Comparison of ENCODE assay signal across 11 mouse cellular contexts in the genomic region with DNA sequence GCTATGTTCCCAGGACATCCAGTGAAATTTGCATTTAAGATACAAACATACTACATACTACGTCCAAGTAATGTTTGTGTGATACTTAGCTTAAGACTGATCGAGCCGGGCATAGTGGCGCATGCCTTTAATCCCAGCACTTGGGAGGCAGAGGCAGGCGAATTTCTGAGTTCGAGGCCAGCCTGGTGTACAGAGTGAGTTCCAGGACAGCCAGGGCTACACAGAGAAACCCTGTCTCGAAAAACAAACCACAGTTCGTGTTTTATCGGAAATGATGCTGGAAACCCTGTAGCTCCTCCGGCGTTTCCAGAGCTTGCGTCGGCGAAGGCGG. TPM values are rescaled to one million over a fixed set of nuclear protein-coding genes. Genes with fewer than 3 reads are reported as not detected.
DNase-seq lines count a peak whose midpoint lies in the region; ATAC-seq and TF ChIP-seq lines count a peak whose summit lies in the region.
"Not testable (repeated sequence)": the region's sequence is repeated elsewhere in the genome, so short reads cannot be mapped to it uniquely, and the experiment has no call there.
"Had no signal": no experiment of that assay in that cellular context is flagged by ENCODE, and none has a peak within 500 bp of the region (broad histone marks: within the 10 kb centered on the region; RNA-seq: fewer than 3 reads in every experiment).

No protein-coding gene starts in this region.

- DNase-seq in MEL (ENCODE audit: low read depth, low spot score); hindbrain, postnatal 0 days (ENCODE audit: low spot score); limb, embryonic 11.5 days (ENCODE audit: low spot score); lung, adult 2 months: not testable (repeated sequence)

- ATAC-seq in heart, embryonic 12.5 days (ENCODE audit: insufficient number of reproducible peaks, low FRiP score); limb, embryonic 11.5 days (ENCODE audit: insufficient number of reproducible peaks, low FRiP score, low TSS enrichment, low read depth); midbrain, embryonic 16.5 days; stomach, embryonic 15.5 days (ENCODE audit: insufficient read depth, low FRiP score, low read depth): not testable (repeated sequence)
- peak; percentile 38 for ATAC-seq in hindbrain, postnatal 0 days

- peak overlapping the region; percentile 90 for H3K4me2 ChIP-seq in heart, embryonic 12.5 days
- H3K4me2 ChIP-seq in hindbrain, postnatal 0 days (ENCODE audit: low read depth, low read length), result peak overlapping the region; percentile 67
- H3K4me2 ChIP-seq in limb, embryonic 11.5 days (ENCODE audit: low read depth, severe bottlenecking), result peak overlapping the region; percentile 56
- H3K4me2 ChIP-seq in midbrain, embryonic 16.5 days (ENCODE audit: low read length), result peak overlapping the region; percentile 85
- peak overlapping the region; percentile 67 for H3K4me2 ChIP-seq in stomach, embryonic 15.5 days

- WGBS in heart, embryonic 12.5 days, result 11% methylated on average over 15 of the region's 15 CpGs
- WGBS in hindbrain, postnatal 0 days, result 12% methylated on average over 15 of the region's 15 CpGs
- 10% methylated on average over 15 of the region's 15 CpGs for WGBS in limb, embryonic 11.5 days
- 7% methylated on average over 15 of the region's 15 CpGs for WGBS in lung, adult 2 months
- 13% methylated on average over 15 of the region's 15 CpGs for WGBS in midbrain, embryonic 16.5 days
- 6% methylated on average over 15 of the region's 15 CpGs for WGBS in stomach, embryonic 15.5 days

- H3K27ac ChIP-seq in MEL (ENCODE audit: control insufficient read depth, low read depth, low read length), result peak overlapping the region; percentile 84
- H3K27ac ChIP-seq in heart, embryonic 12.5 days (ENCODE audit: poor library complexity, severe bottlenecking), result peak overlapping the region; percentile 84
- H3K27ac ChIP-seq in hindbrain, postnatal 0 days, result peak overlapping the region; percentile 92
- H3K27ac ChIP-seq in limb, embryonic 11.5 days (replicated peaks; ENCODE audit: low read depth, low read length), result not testable (repeated sequence)
- H3K27ac ChIP-seq in midbrain, embryonic 16.5 days (ENCODE audit: low read length), result peak overlapping the region; percentile 89
- H3K27ac ChIP-seq in stomach, embryonic 15.5 days, result peak overlapping the region; percentile 62

- not testable (repeated sequence) for TF ChIP-seq EP300 in MEL (IDR thresholded peaks at IDR 0.05; ENCODE audit: low read depth in 1 of 2, low read length in 2 of 2)

- H3K9me3 ChIP-seq in MEL (replicated peaks; ENCODE audit: insufficient read depth, low read length); erythroblast, embryonic 14.5 days (ENCODE audit: control insufficient read depth, low read length); heart, embryonic 12.5 days (replicated peaks); hindbrain, postnatal 0 days (ENCODE audit: low read length); limb, embryonic 11.5 days (ENCODE audit: control insufficient read depth, low read length); midbrain, embryonic 16.5 days (replicated peaks; ENCODE audit: control insufficient read depth, low read length, poor library complexity, severe bottlenecking); stomach, embryonic 15.5 days: not testable (repeated sequence)

- not testable (repeated sequence) for TF ChIP-seq RAD21 in MEL (IDR thresholded peaks at IDR 0.05; ENCODE audit: low read depth, low read length)

- H3K79me2 ChIP-seq in MEL (ENCODE audit: control insufficient read depth, insufficient read depth, low read length, poor library complexity), result peaks cover 41% of the 10 kb centered on the region

- H3K9ac ChIP-seq in MEL (ENCODE audit: control insufficient read depth, low read depth, low read length, poor library complexity, severe bottlenecking), result peak overlapping the region; percentile 68
- peak overlapping the region; percentile 98 for H3K9ac ChIP-seq in heart, embryonic 12.5 days
- peak overlapping the region; percentile 97 for H3K9ac ChIP-seq in hindbrain, postnatal 0 days (replicated peaks; ENCODE audit: low read length)
- peak overlapping the region; percentile 96; the same call in 1 of the 2 replicates for H3K9ac ChIP-seq in limb, embryonic 11.5 days (ENCODE audit: low read length)
- H3K9ac ChIP-seq in midbrain, embryonic 16.5 days (ENCODE audit: low read depth, low read length), result peak overlapping the region; percentile 98
- peak overlapping the region; percentile 26; the same call in 1 of the 2 replicates for H3K9ac ChIP-seq in stomach, embryonic 15.5 days

- TF ChIP-seq POLR2A in MEL (IDR thresholded peaks at IDR 0.05; ENCODE audit: control insufficient read depth in 1 of 2, insufficient read depth in 1 of 2, low read depth in 1 of 2, low read length in 2 of 2, poor library complexity in 1 of 2); lung, adult 2 months (IDR thresholded peaks at IDR 0.05; ENCODE audit: borderline replicate concordance, extremely low read depth, low read depth, low read length): not testable (repeated sequence)

- H3K4me1 ChIP-seq in MEL (ENCODE audit: control insufficient read depth in 1 of 2, insufficient read depth in 2 of 2, low read length in 2 of 2), result peaks cover 0 to 26% of the 10 kb centered on the region in 2 experiments; a peak in 3 of 4 replicates
- H3K4me1 ChIP-seq in erythroblast, embryonic 14.5 days (ENCODE audit: control insufficient read depth), result peaks cover 56% of the 10 kb centered on the region
- H3K4me1 ChIP-seq in heart, embryonic 12.5 days (replicated peaks), result peaks cover 43% of the 10 kb centered on the region
- H3K4me1 ChIP-seq in hindbrain, postnatal 0 days (ENCODE audit: insufficient read depth, low read length), result peaks cover 14% of the 10 kb centered on the region
- peaks cover 23% of the 10 kb centered on the region for H3K4me1 ChIP-seq in limb, embryonic 11.5 days (ENCODE audit: control insufficient read depth, insufficient read depth, low read length)
- H3K4me1 ChIP-seq in lung, adult 2 months (ENCODE audit: control insufficient read depth, insufficient read depth, low read length), result peaks cover 13% of the 10 kb centered on the region
- peaks cover 30% of the 10 kb centered on the region for H3K4me1 ChIP-seq in midbrain, embryonic 16.5 days (ENCODE audit: control insufficient read depth, insufficient read depth, low read length)
- H3K4me1 ChIP-seq in stomach, embryonic 15.5 days, result peaks cover 20% of the 10 kb centered on the region

- H3K27me3 ChIP-seq in MEL (ENCODE audit: control insufficient read depth in 1 of 2, insufficient read depth in 2 of 2, low read length in 2 of 2); erythroblast, embryonic 14.5 days (ENCODE audit: control insufficient read depth); heart, embryonic 12.5 days (replicated peaks); hindbrain, postnatal 0 days (ENCODE audit: insufficient read depth, low read length); limb, embryonic 11.5 days (ENCODE audit: control insufficient read depth, insufficient read depth, low read length); midbrain, embryonic 16.5 days (ENCODE audit: control insufficient read depth, insufficient read depth, low read depth, low read length); stomach, embryonic 15.5 days (replicated peaks): not testable (repeated sequence)

- not testable (repeated sequence) for TF ChIP-seq CTCF in MEL (IDR thresholded peaks at IDR 0.05 in 2 of 3, conservative IDR thresholded peaks at IDR 0.05 in 1 of 3; ENCODE audit: control insufficient read depth in 1 of 3, insufficient read depth in 1 of 3, low read depth in 2 of 3, low read length in 3 of 3, poor library complexity in 1 of 3, severe bottlenecking in 1 of 3); hindbrain, postnatal 0 days (IDR thresholded peaks at IDR 0.05; ENCODE audit: low read depth); lung, adult 2 months (IDR thresholded peaks at IDR 0.05; ENCODE audit: insufficient read depth, low read length)

- H3K4me3 ChIP-seq in MEL (ENCODE audit: control insufficient read depth in 1 of 2, insufficient read depth in 1 of 2, low read depth in 2 of 2, low read length in 2 of 2), result peak overlapping the region; percentile 50 to 67
- peak overlapping the region; percentile 100 for H3K4me3 ChIP-seq in erythroblast, embryonic 14.5 days (replicated peaks)
- peak overlapping the region; percentile 97 for H3K4me3 ChIP-seq in heart, embryonic 12.5 days
- peak overlapping the region; percentile 88 for H3K4me3 ChIP-seq in hindbrain, postnatal 0 days (ENCODE audit: low read length)
- peak overlapping the region; percentile 97 for H3K4me3 ChIP-seq in limb, embryonic 11.5 days (ENCODE audit: low read depth, low read length)
- H3K4me3 ChIP-seq in lung, adult 2 months (replicated peaks; ENCODE audit: extremely low read depth, low read depth, low read length), result peak overlapping the region; percentile 69
- peak overlapping the region; percentile 98 for H3K4me3 ChIP-seq in midbrain, embryonic 16.5 days (ENCODE audit: low read depth, low read length)
- peak overlapping the region; percentile 98 for H3K4me3 ChIP-seq in stomach, embryonic 15.5 days (replicated peaks)

- H3K36me3 ChIP-seq in MEL (ENCODE audit: control insufficient read depth in 1 of 2, insufficient read depth in 2 of 2, low read length in 2 of 2), result peaks cover 0 to 14% of the 10 kb centered on the region in 2 experiments; a peak in 2 of 4 replicates
- H3K36me3 ChIP-seq in erythroblast, embryonic 14.5 days (ENCODE audit: control insufficient read depth), result peaks cover 20% of the 10 kb centered on the region
- H3K36me3 ChIP-seq in heart, embryonic 12.5 days; hindbrain, postnatal 0 days (ENCODE audit: insufficient read depth, low read length); limb, embryonic 11.5 days (ENCODE audit: control insufficient read depth, insufficient read depth, low read length); midbrain, embryonic 16.5 days (ENCODE audit: control insufficient read depth, insufficient read depth, low read length); stomach, embryonic 15.5 days: not testable (repeated sequence)

RNA-seq across cellular contexts. Expression of gene Zfp598, which starts 0.3 kb away (rescaled TPM):
- 21.9 and 22.2 TPM in 2 replicates for total RNA-seq in MEL (2012; rRNA removed)
- polyA plus RNA-seq in MEL (2012; ENCODE audit: insufficient read depth in 1 of 2, insufficient read length in 2 of 2, low read depth in 1 of 2, low replicate concordance in 2 of 2, missing spikeins in 1 of 2), result 10 to 100 TPM; 59.0 to 80.4 TPM
- 7.3 and 7.6 TPM in 2 replicates for polyA plus RNA-seq in erythroblast, embryonic 14.5 days (2012)
- polyA plus RNA-seq in heart, embryonic 12.5 days (2016; fragmentation: Nextera tagmentation; extraction: Ambion mirVana), result 20.1 and 21.2 TPM in 2 replicates
- 40.9 and 47.0 TPM in 2 replicates for total RNA-seq in hindbrain, postnatal 0 days (2014; rRNA removed)
- 14.2 and 14.6 TPM in 2 replicates for polyA plus RNA-seq in hindbrain, postnatal 0 days (2015; fragmentation: Nextera tagmentation; extraction: Ambion mirVana)
- polyA plus RNA-seq in limb, embryonic 11.5 days (2014; fragmentation: Nextera tagmentation; extraction: Ambion mirVana), result 36.3 and 42.0 TPM in 2 replicates
- polyA plus RNA-seq in lung, adult 2 months (2012; rRNA removed), result 89.7 and 89.8 TPM in 2 replicates
- 19.7 and 20.3 TPM in 2 replicates for polyA plus RNA-seq in midbrain, embryonic 16.5 days (2015; fragmentation: Nextera tagmentation; extraction: Ambion mirVana)
- 19.3 and 22.1 TPM in 2 replicates for polyA plus RNA-seq in stomach, embryonic 15.5 days (2015; fragmentation: Nextera tagmentation; extraction: Ambion mirVana)

RNA-seq across cellular contexts. Expression of gene Npw, which starts 10.9 kb away (rescaled TPM):
- total RNA-seq in MEL (2012; rRNA removed), result not detected in 2 replicates
- not detected for polyA plus RNA-seq in MEL (2012; ENCODE audit: insufficient read depth in 1 of 2, insufficient read length in 2 of 2, low read depth in 1 of 2, low replicate concordance in 2 of 2, missing spikeins in 1 of 2)
- polyA plus RNA-seq in erythroblast, embryonic 14.5 days (2012), result not detected in 2 replicates
- polyA plus RNA-seq in heart, embryonic 12.5 days (2016; fragmentation: Nextera tagmentation; extraction: Ambion mirVana), result not detected in 2 replicates
- total RNA-seq in hindbrain, postnatal 0 days (2014; rRNA removed), result 0.78 TPM in 1 of 2 replicates, not detected in the other
- 0.65 and 0.81 TPM in 2 replicates for polyA plus RNA-seq in hindbrain, postnatal 0 days (2015; fragmentation: Nextera tagmentation; extraction: Ambion mirVana)
- polyA plus RNA-seq in limb, embryonic 11.5 days (2014; fragmentation: Nextera tagmentation; extraction: Ambion mirVana), result 0.31 and 0.54 TPM in 2 replicates
- 77.9 and 131 TPM in 2 replicates for polyA plus RNA-seq in lung, adult 2 months (2012; rRNA removed)
- polyA plus RNA-seq in midbrain, embryonic 16.5 days (2015; fragmentation: Nextera tagmentation; extraction: Ambion mirVana), result 0.36 and 0.90 TPM in 2 replicates
- polyA plus RNA-seq in stomach, embryonic 15.5 days (2015; fragmentation: Nextera tagmentation; extraction: Ambion mirVana), result 0.30 and 0.46 TPM in 2 replicates
- total RNA-seq: adrenal gland, postnatal 4 days; gastrocnemius, adult 8-10 months; heart, postnatal 14 days had no signal

RNA-seq across cellular contexts. Expression of gene Slc9a3r2, which starts 19.1 kb away (rescaled TPM):
- total RNA-seq in MEL (2012; rRNA removed), result 0.75 and 0.96 TPM in 2 replicates
- 1 to 10 TPM in 1 of 2 experiments, not detected in 1; 3.5 TPM for polyA plus RNA-seq in MEL (2012; ENCODE audit: insufficient read depth in 1 of 2, insufficient read length in 2 of 2, low read depth in 1 of 2, low replicate concordance in 2 of 2, missing spikeins in 1 of 2)
- polyA plus RNA-seq in erythroblast, embryonic 14.5 days (2012), result 0.04 and 0.18 TPM in 2 replicates
- 56.6 and 59.7 TPM in 2 replicates for polyA plus RNA-seq in heart, embryonic 12.5 days (2016; fragmentation: Nextera tagmentation; extraction: Ambion mirVana)
- total RNA-seq in hindbrain, postnatal 0 days (2014; rRNA removed), result 72.8 and 91.1 TPM in 2 replicates
- polyA plus RNA-seq in hindbrain, postnatal 0 days (2015; fragmentation: Nextera tagmentation; extraction: Ambion mirVana), result 57.6 and 60.6 TPM in 2 replicates
- 59.3 and 60.4 TPM in 2 replicates for polyA plus RNA-seq in limb, embryonic 11.5 days (2014; fragmentation: Nextera tagmentation; extraction: Ambion mirVana)
- polyA plus RNA-seq in lung, adult 2 months (2012; rRNA removed), result 507 and 712 TPM in 2 replicates
- polyA plus RNA-seq in midbrain, embryonic 16.5 days (2015; fragmentation: Nextera tagmentation; extraction: Ambion mirVana), result 43.3 and 43.7 TPM in 2 replicates
- polyA plus RNA-seq in stomach, embryonic 15.5 days (2015; fragmentation: Nextera tagmentation; extraction: Ambion mirVana), result 51.0 and 53.7 TPM in 2 replicates

RNA-seq across cellular contexts. Expression of gene Syngr3, which starts 20.6 kb away (rescaled TPM):
- 0.15 TPM in 1 of 2 replicates, not detected in the other for total RNA-seq in MEL (2012; rRNA removed)
- under 1 TPM in 1 of 2 experiments, not detected in 1; 0.68 TPM for polyA plus RNA-seq in MEL (2012; ENCODE audit: insufficient read depth in 1 of 2, insufficient read length in 2 of 2, low read depth in 1 of 2, low replicate concordance in 2 of 2, missing spikeins in 1 of 2)
- polyA plus RNA-seq in erythroblast, embryonic 14.5 days (2012), result not detected in 2 replicates
- 0.68 and 1.0 TPM in 2 replicates for polyA plus RNA-seq in heart, embryonic 12.5 days (2016; fragmentation: Nextera tagmentation; extraction: Ambion mirVana)
- total RNA-seq in hindbrain, postnatal 0 days (2014; rRNA removed), result 331 and 347 TPM in 2 replicates
- polyA plus RNA-seq in hindbrain, postnatal 0 days (2015; fragmentation: Nextera tagmentation; extraction: Ambion mirVana), result 280 and 294 TPM in 2 replicates
- 6.6 and 6.9 TPM in 2 replicates for polyA plus RNA-seq in limb, embryonic 11.5 days (2014; fragmentation: Nextera tagmentation; extraction: Ambion mirVana)
- polyA plus RNA-seq in lung, adult 2 months (2012; rRNA removed), result 0.46 and 0.62 TPM in 2 replicates
- polyA plus RNA-seq in midbrain, embryonic 16.5 days (2015; fragmentation: Nextera tagmentation; extraction: Ambion mirVana), result 266 and 303 TPM in 2 replicates
- 6.3 and 6.9 TPM in 2 replicates for polyA plus RNA-seq in stomach, embryonic 15.5 days (2015; fragmentation: Nextera tagmentation; extraction: Ambion mirVana)

RNA-seq across cellular contexts. Expression of gene Gfer, which starts 26.8 kb away (rescaled TPM):
- total RNA-seq in MEL (2012; rRNA removed), result 78.6 and 86.8 TPM in 2 replicates
- polyA plus RNA-seq in MEL (2012; ENCODE audit: insufficient read depth in 1 of 2, insufficient read length in 2 of 2, low read depth in 1 of 2, low replicate concordance in 2 of 2, missing spikeins in 1 of 2), result 10 to 100 TPM in 1 of 2 experiments, not detected in 1; 83.0 TPM
- 6.4 and 9.0 TPM in 2 replicates for polyA plus RNA-seq in erythroblast, embryonic 14.5 days (2012)
- polyA plus RNA-seq in heart, embryonic 12.5 days (2016; fragmentation: Nextera tagmentation; extraction: Ambion mirVana), result 34.0 and 37.8 TPM in 2 replicates
- 21.1 and 26.1 TPM in 2 replicates for total RNA-seq in hindbrain, postnatal 0 days (2014; rRNA removed)
- polyA plus RNA-seq in hindbrain, postnatal 0 days (2015; fragmentation: Nextera tagmentation; extraction: Ambion mirVana), result 39.7 and 41.4 TPM in 2 replicates
- polyA plus RNA-seq in limb, embryonic 11.5 days (2014; fragmentation: Nextera tagmentation; extraction: Ambion mirVana), result 53.0 and 63.3 TPM in 2 replicates
- polyA plus RNA-seq in lung, adult 2 months (2012; rRNA removed), result 13.7 and 20.3 TPM in 2 replicates
- 33.7 and 40.8 TPM in 2 replicates for polyA plus RNA-seq in midbrain, embryonic 16.5 days (2015; fragmentation: Nextera tagmentation; extraction: Ambion mirVana)
- 40.9 and 44.1 TPM in 2 replicates for polyA plus RNA-seq in stomach, embryonic 15.5 days (2015; fragmentation: Nextera tagmentation; extraction: Ambion mirVana)

Comparison
In these comparisons a context has a peak if more than half of its experiments do, and no peak if none do; other contexts are left out.
1. H3K9ac ChIP-seq: peak in every context shown above with its lines; median percentile 98 in heart, embryonic 12.5 days; 98 in midbrain, embryonic 16.5 days; 97 in hindbrain, postnatal 0 days; 96 in limb, embryonic 11.5 days; 68 in MEL; 26 in stomach, embryonic 15.5 days.
2. RNA of gene Npw, which starts 10.9 kb away (polyA plus RNA-seq): 77.9 to 131 TPM in lung, adult 2 months; 0.36 to 0.90 TPM in midbrain, embryonic 16.5 days, 0.65 to 0.81 TPM in hindbrain, postnatal 0 days, 0.31 to 0.54 TPM in limb, embryonic 11.5 days, 0.30 to 0.46 TPM in stomach, embryonic 15.5 days, not detected in heart, embryonic 12.5 days, not detected in MEL and not detected in erythroblast, embryonic 14.5 days; every median in the first group is over 10 times any median in the second.
3. Peak in every context shown above with its lines, with median percentiles within 50 percentile points of each other: H3K4me3 ChIP-seq and H3K4me2 ChIP-seq.